Mouse (Mus musculus) embryonic facial prominence, embryonic 10.5 days (tissue): Measurements from ENCODE around the gene Senp8. TPM values are rescaled to one million over a fixed set of nuclear protein-coding genes. Genes with fewer than 3 reads are reported as not detected.
"Not testable (repeated sequence)": the region's sequence is repeated elsewhere in the genome, so short reads cannot be mapped to it uniquely, and the experiment has no call there.

Experiments
- DNase-seq: peaks from one replicate; pipeline ENCODE4 v3.0.0-alpha.2; 2017; ENCODE audit warnings: low spot score
- H3K27ac ChIP-seq: fragments of 300-500 bp; sonication (generic); replicated peaks from 2 replicates; pipeline ENCODE4 v1.5.1; 2016; ENCODE audit warnings: mild to moderate bottlenecking
- H3K27me3 ChIP-seq: fragments of 300-500 bp; sonication (generic); replicated peaks from 2 replicates; pipeline ENCODE4 v1.6.1; 2016; ENCODE audit warnings: low read depth, mild to moderate bottlenecking; ENCODE audit not compliant: poor library complexity, severe bottlenecking
- H3K36me3 ChIP-seq: fragments of 300-500 bp; sonication (generic); replicated peaks from 2 replicates; pipeline ENCODE4 v1.6.1; 2016; ENCODE audit warnings: mild to moderate bottlenecking, moderate library complexity
- H3K4me1 ChIP-seq: fragments of 300-500 bp; sonication (generic); 2 replicates; pipeline ENCODE4 v1.6.1; 2016
- H3K4me3 ChIP-seq: fragments of 300-500 bp; sonication (generic); 2 replicates; pipeline ENCODE4 v1.5.1; 2016; ENCODE audit warnings: mild to moderate bottlenecking, moderate library complexity
- H3K9me3 ChIP-seq: fragments of 300-500 bp; sonication (generic); 2 replicates; pipeline ENCODE4 v1.6.1; 2016; ENCODE audit warnings: mild to moderate bottlenecking
- WGBS: fragments of 180-500 bp; shearing (Covaris S2); methylation state at CpG from one replicate; pipeline ENCODE4 v1.1.7; 2016; 5-methylcytosine and 5-hydroxymethylcytosine counted together
- polyA plus RNA-seq: library from polyadenylated mRNA; unstranded; fragments of >200 nt; fragmentation: Nextera tagmentation; extraction: Ambion mirVana; gene quantifications from 2 replicates; pipeline ENCODE4 v1.2.1, GENCODE M21; 2016

Senp8 gene
- 15.6 and 17.4 TPM in 2 replicates for polyA plus RNA-seq

GRCm38 (mm10) chr9:59750267-59751065 is at the start of gene Senp8, which contains the start of gene Myo9a:
Senp8 (minus strand) TSS chr9:59750710.
Myo9a (plus strand) TSS chr9:59750896.
- Histone ChIP-seq H3K27ac (peak within 1 kb of the TSS; percentile 95), H3K27me3 (no peaks in the 10 kb centered on the region), H3K4me3 (peak within 1 kb of the TSS; percentile 91), H3K9me3 (no peaks in the 10 kb centered on the region), H3K36me3 (no peaks in the 10 kb centered on the region), H3K4me1 (peaks cover 31% of the 10 kb centered on the region)
- under 1% methylated on average over 59 of the region's 59 CpGs for WGBS
- DNase-seq = peak; percentile 100

GRCm38 (mm10) chr9:59766966-59767461 is 16.5 kb upstream of the Senp8 start:
- not testable (repeated sequence) for DNase-seq, H3K27ac ChIP-seq, H3K9me3 ChIP-seq, H3K27me3 ChIP-seq, H3K4me3 ChIP-seq, H3K36me3 ChIP-seq, H3K4me1 ChIP-seq
- WGBS = 93% methylated on average over 12 of the region's 13 CpGs

- Histone ChIP-seq H3K4me1 (no peaks in the 10 kb centered on the region), H3K27ac (no peak overlapping the region), H3K36me3 (no peaks in the 10 kb centered on the region), H3K4me3 (no peak overlapping the region), H3K27me3 (no peaks in the 10 kb centered on the region), H3K9me3 (no peaks in the 10 kb centered on the region)
- DNase-seq = no peak
- 81% methylated on average over 3 of the region's 3 CpGs for WGBS
These were observed 10.0 kb upstream of the Senp8 start for GRCm38 (mm10) chr9:59760515-59760914.

- not testable (repeated sequence) for H3K27ac ChIP-seq, DNase-seq, H3K36me3 ChIP-seq, H3K9me3 ChIP-seq, H3K27me3 ChIP-seq, H3K4me3 ChIP-seq, H3K4me1 ChIP-seq
- WGBS = 94% methylated on average over 3 of the region's 3 CpGs
These were observed 6.5 kb upstream of the Senp8 start for GRCm38 (mm10) chr9:59757016-59757415.

GRCm38 (mm10) chr9:59755199-59755598 is 4.7 kb upstream of the Senp8 start:
- peaks cover 19% of the 10 kb centered on the region for H3K4me1 ChIP-seq
- no peak for DNase-seq
- H3K36me3 ChIP-seq = no peaks in the 10 kb centered on the region
- no peaks in the 10 kb centered on the region for H3K27me3 ChIP-seq
- H3K4me3 ChIP-seq = no peak overlapping the region
- 60% methylated on average over 2 of the region's 2 CpGs for WGBS
- no peaks in the 10 kb centered on the region for H3K9me3 ChIP-seq
- no peak overlapping the region for H3K27ac ChIP-seq

- peak overlapping the region; percentile 95; the same call in 1 of the 2 replicates for H3K27ac ChIP-seq
- peak overlapping the region; percentile 91 for H3K4me3 ChIP-seq
- no peaks in the 10 kb centered on the region for H3K9me3 ChIP-seq
- H3K36me3 ChIP-seq = no peaks in the 10 kb centered on the region
- H3K27me3 ChIP-seq = no peaks in the 10 kb centered on the region
- WGBS = 13% methylated on average over 2 of the region's 2 CpGs
- peaks cover 31% of the 10 kb centered on the region for H3K4me1 ChIP-seq
- DNase-seq = no peak
These were observed 1.5 kb upstream of the Senp8 start for GRCm38 (mm10) chr9:59751966-59752365.

GRCm38 (mm10) chr9:59751066-59751581 is 614 bp upstream of the Senp8 start:
- H3K27me3 ChIP-seq = no peaks in the 10 kb centered on the region
- peak; percentile 84 for DNase-seq
- H3K27ac ChIP-seq = peak overlapping the region; percentile 95
- H3K4me1 ChIP-seq = peaks cover 31% of the 10 kb centered on the region
- no peaks in the 10 kb centered on the region for H3K36me3 ChIP-seq
- under 1% methylated on average over 45 of the region's 49 CpGs for WGBS
- H3K4me3 ChIP-seq = peak overlapping the region; percentile 91
- no peaks in the 10 kb centered on the region for H3K9me3 ChIP-seq

GRCm38 (mm10) chr9:59749581-59750265 is 787 bp downstream of the Senp8 start:
- no peak for DNase-seq

GRCm38 (mm10) chr9:59748969-59749368 is 1.5 kb downstream of the Senp8 start:
- H3K36me3 ChIP-seq = no peaks in the 10 kb centered on the region
- H3K4me3 ChIP-seq = 0 out of 2 replicates have a peak overlapping the region, but pooled peaks have one; percentile 91
- H3K9me3 ChIP-seq = no peaks in the 10 kb centered on the region
- no peaks in the 10 kb centered on the region for H3K27me3 ChIP-seq
- no peak overlapping the region for H3K27ac ChIP-seq
- peaks cover 31% of the 10 kb centered on the region for H3K4me1 ChIP-seq
- DNase-seq = no peak
- 91% methylated on average over 11 of the region's 11 CpGs for WGBS

More at GRCm38 (mm10) chr9:59749581-59750265, 787 bp downstream of the Senp8 start:
- Histone ChIP-seq H3K36me3 (no peaks in the 10 kb centered on the region), H3K27ac (peak overlapping the region; percentile 95), H3K4me3 (peak overlapping the region; percentile 91), H3K27me3 (no peaks in the 10 kb centered on the region), H3K4me1 (peaks cover 31% of the 10 kb centered on the region), H3K9me3 (no peaks in the 10 kb centered on the region)
- WGBS = 37% methylated on average over 12 of the region's 12 CpGs

- Histone ChIP-seq H3K36me3 (no peaks in the 10 kb centered on the region), H3K9me3 (no peaks in the 10 kb centered on the region), H3K27me3 (no peaks in the 10 kb centered on the region), H3K4me3 (no peak overlapping the region), H3K27ac (no peak overlapping the region), H3K4me1 (peaks cover 31% of the 10 kb centered on the region)
- 94% methylated on average over 2 of the region's 2 CpGs for WGBS
- DNase-seq = no peak
These were observed 2.1 kb downstream of the Senp8 start for GRCm38 (mm10) chr9:59748387-59748786.

- H3K4me3 ChIP-seq = no peak overlapping the region
- peaks cover under 1% of the 10 kb centered on the region; the same call in 1 of the 2 replicates for H3K4me1 ChIP-seq
- no peak for DNase-seq
- H3K27ac ChIP-seq = no peak overlapping the region
- 95% methylated on average over 3 of the region's 3 CpGs for WGBS
- no peaks in the 10 kb centered on the region for H3K36me3 ChIP-seq
- no peaks in the 10 kb centered on the region for H3K27me3 ChIP-seq
- no peaks in the 10 kb centered on the region for H3K9me3 ChIP-seq
These were observed 6.6 kb downstream of the Senp8 start for GRCm38 (mm10) chr9:59743903-59744302.

GRCm38 (mm10) chr9:59740593-59740992 is 9.9 kb downstream of the Senp8 start:
- 90% methylated on average over 2 of the region's 2 CpGs for WGBS
- no peaks in the 10 kb centered on the region for H3K27me3 ChIP-seq
- DNase-seq = no peak
- H3K9me3 ChIP-seq = no peaks in the 10 kb centered on the region
- H3K4me1 ChIP-seq = 0 out of 2 replicates have a peak, but pooled peaks cover under 1% of the 10 kb centered on the region
- no peak overlapping the region for H3K27ac ChIP-seq
- H3K36me3 ChIP-seq = 0 out of 2 replicates have a peak, but pooled peaks cover 9% of the 10 kb centered on the region
- H3K4me3 ChIP-seq = no peak overlapping the region
